Mouse (Mus musculus): ENCODE results near the gene Tspoap1.

DNA sequence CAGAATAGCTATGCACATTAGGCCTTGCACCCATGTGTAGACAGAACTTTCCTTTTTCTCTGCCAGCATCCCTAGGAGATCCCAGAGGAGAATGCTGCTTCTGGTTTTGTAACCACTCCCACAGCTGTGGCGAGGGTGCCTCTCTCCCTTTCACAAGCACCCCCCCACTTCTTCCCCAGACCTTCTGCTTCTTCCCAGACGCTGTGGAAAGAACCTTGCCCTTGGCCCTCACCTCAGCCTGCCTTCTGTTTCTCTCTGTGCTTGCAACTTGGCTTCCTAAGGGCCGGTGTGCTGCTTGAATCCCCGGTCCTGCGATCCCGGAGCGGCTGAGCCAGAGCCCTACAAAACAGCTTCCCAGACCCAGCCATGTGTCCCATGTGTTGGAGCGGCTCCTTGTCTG is 9.3 kb upstream of the Tspoap1 start:
- TF ChIP-seq POLR2A (IDR thresholded peaks at IDR 0.05; ENCODE audit: borderline replicate concordance, insufficient read depth, low read length) (no peak), CTCF (IDR thresholded peaks at IDR 0.05; ENCODE audit: borderline replicate concordance, insufficient read depth, low read depth, low read length) (no peak)

Measured in cerebellum, adult 2 months (tissue).